Mouse (Mus musculus) midbrain, embryonic 13.5 days (tissue): ENCODE measurements around the gene Heatr1. TPM values are rescaled to one million over a fixed set of nuclear protein-coding genes. Genes with fewer than 3 reads are reported as not detected.

Experiments used
- ATAC-seq: fragments of 200-750 bp; cut with Nextera tagmentation; 2 replicates; pipeline ENCODE4 v1.8.0; 2017; ENCODE audit warnings: mild to moderate bottlenecking, moderate TSS enrichment, moderate library complexity
- H3K27ac ChIP-seq: fragments of 300-500 bp; sonication (generic); 2 replicates; pipeline ENCODE4 v1.5.1; 2015; ENCODE audit warnings: inconsistent platforms, mild to moderate bottlenecking, moderate library complexity
- H3K27me3 ChIP-seq: fragments of 300-500 bp; sonication (generic); 2 replicates; pipeline ENCODE4 v1.6.1; 2015; ENCODE audit warnings: mild to moderate bottlenecking, inconsistent platforms
- H3K36me3 ChIP-seq: fragments of 300-500 bp; sonication (generic); 2 replicates; pipeline ENCODE4 v1.6.1; 2015; ENCODE audit warnings: mild to moderate bottlenecking, inconsistent platforms
- H3K4me1 ChIP-seq: fragments of 300-500 bp; sonication (generic); replicated peaks from 2 replicates; pipeline ENCODE4 v1.6.1; 2015; ENCODE audit warnings: inconsistent platforms
- H3K4me2 ChIP-seq: fragments of 300-500 bp; sonication (generic); replicated peaks from 2 replicates; pipeline ENCODE4 v1.6.1; 2015; ENCODE audit warnings: moderate library complexity, mild to moderate bottlenecking, inconsistent platforms
- H3K4me3 ChIP-seq: fragments of 300-500 bp; sonication (generic); replicated peaks from 2 replicates; pipeline ENCODE4 v1.5.1; 2015; ENCODE audit warnings: mild to moderate bottlenecking, inconsistent platforms
- H3K9ac ChIP-seq: fragments of 300-500 bp; sonication (generic); replicated peaks from 2 replicates; pipeline ENCODE4 v1.6.1; 2015; ENCODE audit warnings: mild to moderate bottlenecking, inconsistent platforms
- H3K9me3 ChIP-seq: fragments of 300-500 bp; sonication (generic); 2 replicates; pipeline ENCODE4 v1.6.1; 2016; ENCODE audit warnings: mild to moderate bottlenecking, inconsistent platforms
- WGBS: fragments of 180-500 bp; shearing (Covaris S2); methylation state at CpG from one replicate; pipeline ENCODE4 v1.1.7; 2015; 5-methylcytosine and 5-hydroxymethylcytosine counted together
- polyA plus RNA-seq: library from polyadenylated mRNA; unstranded; fragments of >200 nt; fragmentation: Nextera tagmentation; extraction: Ambion mirVana; gene quantifications from 2 replicates; pipeline ENCODE4 v1.2.1, GENCODE M21; 2015

Gene Heatr1
- polyA plus RNA-seq, 1 experiment from 2014 or later = 15.7 TPM

DNA sequence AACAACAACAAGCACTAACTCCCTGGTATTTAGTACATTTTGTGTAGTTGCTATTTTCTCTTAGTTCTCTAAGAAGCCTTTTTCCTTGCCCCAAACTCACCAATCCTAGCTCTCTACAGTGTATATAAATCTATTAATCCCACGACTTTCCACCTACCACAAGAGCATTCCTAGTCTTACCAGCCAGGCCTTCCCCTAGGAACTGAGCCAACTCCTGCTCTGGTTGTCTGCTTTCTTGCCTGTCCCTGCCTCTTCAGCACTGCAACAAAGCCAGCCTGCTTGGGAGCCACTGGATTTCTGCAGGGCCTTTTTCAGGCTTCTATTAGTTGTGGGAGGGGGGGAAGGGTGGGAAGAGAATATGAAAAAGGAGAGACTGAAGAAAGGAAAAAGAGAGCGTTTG lies 90.4 kb downstream of the Heatr1 start:
- Histone ChIP-seq H3K27me3 (no peaks in the 10 kb centered on the region), H3K27ac (no peak overlapping the region), H3K9ac (no peak overlapping the region), H3K9me3 (no peaks in the 10 kb centered on the region), H3K4me1 (no peaks in the 10 kb centered on the region), H3K4me2 (no peak overlapping the region), H3K36me3 (no peaks in the 10 kb centered on the region), H3K4me3 (no peak overlapping the region)
- 0 out of 2 replicates have a peak, but pooled peaks have one; percentile 48 for ATAC-seq
- WGBS = 74% methylated on average over 2 of the region's 2 CpGs

DNA sequence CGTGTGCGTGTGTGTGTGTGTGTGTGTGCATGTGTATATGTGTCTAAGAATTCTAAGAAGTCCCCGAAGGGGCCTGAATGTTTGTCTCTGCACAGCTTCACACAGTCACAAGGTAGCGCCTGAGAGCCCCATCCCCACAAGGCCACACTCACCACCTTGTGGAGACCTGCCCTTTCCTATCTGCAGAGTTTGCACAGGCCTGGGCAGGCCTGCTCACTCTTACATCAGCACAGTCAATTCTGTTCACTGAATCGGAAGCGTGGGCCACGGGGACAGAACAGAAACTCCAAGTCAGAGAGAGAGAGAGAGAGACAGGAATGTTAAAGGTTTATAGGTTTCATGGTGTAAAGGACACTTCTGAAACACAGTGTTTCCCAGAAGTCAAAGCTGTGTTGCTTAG lies 90.8 kb downstream of the Heatr1 start:
- ATAC-seq = no peak

More for the DNA sequence above, 90.8 kb downstream of the Heatr1 start:
- WGBS = 91% methylated on average over 7 of the region's 7 CpGs
- Histone ChIP-seq H3K27me3 (no peaks in the 10 kb centered on the region), H3K4me1 (no peaks in the 10 kb centered on the region), H3K9ac (no peak overlapping the region), H3K4me3 (no peak overlapping the region), H3K4me2 (no peak overlapping the region), H3K36me3 (no peaks in the 10 kb centered on the region), H3K9me3 (no peaks in the 10 kb centered on the region), H3K27ac (no peak overlapping the region)

Other genes starting within 250 kb of the Heatr1 start
- 5.3 and 6.6 TPM in 2 replicates for gene Mtr, start 136.9 kb upstream of the Heatr1 start, polyA plus RNA-seq
- gene Actn2, start 54.3 kb upstream of the Heatr1 start, polyA plus RNA-seq = 1.1 and 1.7 TPM in 2 replicates
- 15.1 and 15.7 TPM in 2 replicates for gene Lgals8, start 69.9 kb downstream of the Heatr1 start, polyA plus RNA-seq
- 1.3 TPM in 2 replicates for gene Edaradd, start 125.4 kb downstream of the Heatr1 start, polyA plus RNA-seq
- gene Ero1lb, start 170.8 kb downstream of the Heatr1 start, polyA plus RNA-seq = 15.1 and 16.6 TPM in 2 replicates